Mouse (Mus musculus) embryonic facial prominence, embryonic 13.5 days (tissue): ENCODE measurements around the gene Me1. TPM values are rescaled to one million over a fixed set of nuclear protein-coding genes. Genes with fewer than 3 reads are reported as not detected.

ENCODE experiments used
- ATAC-seq: fragments of 200-750 bp; cut with Nextera tagmentation; 2 replicates; pipeline ENCODE4 v1.8.0; 2017; ENCODE audit warnings: low read depth; ENCODE audit not compliant: insufficient number of reproducible peaks, insufficient read depth, low FRiP score, low TSS enrichment
- H3K27ac ChIP-seq: fragments of 300-500 bp; sonication (generic); 2 replicates; pipeline ENCODE4 v1.5.1; 2015; ENCODE audit warnings: moderate library complexity, mild to moderate bottlenecking, inconsistent platforms
- H3K27me3 ChIP-seq: fragments of 300-500 bp; sonication (generic); 2 replicates; pipeline ENCODE4 v1.6.1; 2015; ENCODE audit warnings: mild to moderate bottlenecking, inconsistent platforms
- H3K36me3 ChIP-seq: fragments of 300-500 bp; sonication (generic); 2 replicates; pipeline ENCODE4 v1.6.1; 2015; ENCODE audit warnings: mild to moderate bottlenecking, inconsistent platforms
- H3K4me1 ChIP-seq: fragments of 300-500 bp; sonication (generic); 2 replicates; pipeline ENCODE4 v1.6.1; 2015; ENCODE audit warnings: inconsistent platforms
- H3K4me2 ChIP-seq: fragments of 300-500 bp; sonication (generic); 2 replicates; pipeline ENCODE4 v1.6.1; 2015; ENCODE audit warnings: moderate library complexity, mild to moderate bottlenecking, inconsistent platforms
- H3K4me3 ChIP-seq: fragments of 300-500 bp; sonication (generic); 2 replicates; pipeline ENCODE4 v1.5.1; 2015; ENCODE audit warnings: mild to moderate bottlenecking, inconsistent platforms
- H3K9ac ChIP-seq: fragments of 300-500 bp; sonication (generic); 2 replicates; pipeline ENCODE4 v1.6.1; 2015; ENCODE audit warnings: mild to moderate bottlenecking, inconsistent platforms
- H3K9me3 ChIP-seq: fragments of 300-500 bp; sonication (generic); 2 replicates; pipeline ENCODE4 v1.6.1; 2016; ENCODE audit warnings: inconsistent platforms
- WGBS: fragments of 180-500 bp; shearing (Covaris S2); methylation state at CpG from one replicate; pipeline ENCODE4 v1.1.7; 2015; ENCODE audit warnings: mixed read lengths; 5-methylcytosine and 5-hydroxymethylcytosine counted together
- polyA plus RNA-seq: library from polyadenylated mRNA; unstranded; fragments of >200 nt; fragmentation: Nextera tagmentation; extraction: Ambion mirVana; gene quantifications from 2 replicates; pipeline ENCODE4 v1.2.1, GENCODE M21; 2015

Gene Me1
- polyA plus RNA-seq, 1 experiment from 2014 or later = 20.3 TPM

DNA sequence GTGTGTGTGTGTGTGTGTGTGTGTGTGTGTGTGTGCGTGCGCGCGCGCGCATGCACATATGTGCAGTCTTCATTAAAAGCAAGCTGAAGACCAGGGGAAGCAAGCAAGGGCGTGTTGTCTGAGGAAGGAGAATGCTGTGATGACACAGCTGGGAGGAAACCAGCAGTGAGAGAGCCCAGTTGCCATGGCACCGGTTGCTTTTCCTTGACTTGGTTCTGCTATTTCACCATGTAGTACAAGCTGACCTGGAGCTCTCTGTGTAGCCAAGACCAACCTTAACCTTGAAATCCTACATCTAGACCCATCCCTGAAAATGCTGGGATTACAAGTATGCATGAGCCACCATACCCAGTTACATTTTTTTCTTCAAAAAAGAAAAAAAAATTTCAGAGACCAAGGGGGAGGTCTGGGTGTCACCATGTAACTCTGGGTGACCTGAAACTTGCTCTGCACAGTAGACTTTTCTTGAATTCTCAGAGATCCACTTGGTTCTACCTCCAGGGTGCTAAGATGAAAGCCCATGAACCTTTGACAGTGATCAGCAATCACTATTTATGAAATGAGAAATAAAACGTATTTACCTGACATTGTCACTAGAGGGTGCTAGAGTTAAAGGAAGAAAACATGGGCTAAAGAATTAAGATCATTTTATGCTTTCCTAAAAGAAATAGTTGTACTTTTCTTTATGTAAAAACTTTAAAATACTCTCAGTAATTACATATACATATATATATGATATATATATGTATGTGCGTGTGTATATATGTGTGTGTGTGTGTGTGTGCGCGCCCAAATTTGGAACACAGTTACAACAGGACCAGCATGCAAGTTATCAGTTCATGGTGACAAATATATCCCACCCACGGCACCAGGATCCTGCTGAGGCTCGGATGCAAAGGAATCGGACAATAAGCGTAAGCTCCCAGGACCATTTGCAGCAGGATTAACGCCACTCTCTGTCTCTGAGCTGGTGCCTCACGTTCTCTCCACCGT lies 102.8 kb downstream of the Me1 start:
- Histone ChIP-seq H3K9ac (no peak overlapping the region), H3K4me1 (no peaks in the 10 kb centered on the region), H3K27me3 (no peaks in the 10 kb centered on the region), H3K4me3 (no peak overlapping the region), H3K4me2 (no peak overlapping the region), H3K36me3 (no peaks in the 10 kb centered on the region), H3K9me3 (no peaks in the 10 kb centered on the region), H3K27ac (no peak overlapping the region)
- WGBS = 75% methylated on average over 19 of the region's 19 CpGs
- no peak for ATAC-seq

DNA sequence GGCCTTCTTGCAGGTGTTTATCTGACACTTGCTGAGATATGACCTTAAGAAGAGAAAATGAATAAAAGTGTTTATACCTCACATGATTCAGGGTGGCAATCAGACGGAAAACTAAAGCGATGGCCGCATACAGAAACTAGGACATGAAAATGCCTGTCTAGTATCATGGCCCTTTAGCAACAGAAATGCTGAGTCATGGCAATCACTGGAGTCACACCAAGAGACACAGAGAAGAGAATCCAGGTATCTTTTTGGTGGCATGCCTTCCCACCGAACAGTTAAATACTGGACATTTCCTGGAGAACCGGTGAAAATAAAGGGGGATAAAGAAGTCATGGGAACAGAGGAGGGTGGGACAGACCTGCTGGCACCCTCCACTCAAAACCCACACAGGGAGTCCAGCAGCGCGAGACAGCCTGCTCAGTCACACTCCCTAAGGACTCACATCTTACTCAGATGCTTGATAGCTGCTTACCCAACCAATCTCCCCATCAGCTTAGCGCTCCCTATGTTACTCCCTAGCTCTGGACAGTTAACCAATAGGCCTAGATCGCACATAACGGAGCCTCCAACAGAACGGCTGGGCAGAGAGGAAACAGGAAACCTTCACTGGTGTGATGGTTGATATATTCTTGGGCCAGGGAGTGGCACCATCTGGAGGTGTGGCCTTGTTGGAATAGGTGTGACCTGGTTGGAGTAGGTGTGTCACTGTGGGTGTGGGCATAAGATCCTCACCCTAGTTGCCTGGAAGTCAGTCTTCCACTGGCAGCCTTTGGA lies 108.5 kb downstream of the Me1 start:
- Histone ChIP-seq H3K9me3 (no peaks in the 10 kb centered on the region), H3K36me3 (no peaks in the 10 kb centered on the region), H3K4me1 (no peaks in the 10 kb centered on the region), H3K27me3 (no peaks in the 10 kb centered on the region), H3K4me3 (no peak overlapping the region), H3K27ac (no peak overlapping the region), H3K9ac (no peak overlapping the region), H3K4me2 (no peak overlapping the region)
- no peak for ATAC-seq
- 89% methylated on average over 11 of the region's 11 CpGs for WGBS

DNA sequence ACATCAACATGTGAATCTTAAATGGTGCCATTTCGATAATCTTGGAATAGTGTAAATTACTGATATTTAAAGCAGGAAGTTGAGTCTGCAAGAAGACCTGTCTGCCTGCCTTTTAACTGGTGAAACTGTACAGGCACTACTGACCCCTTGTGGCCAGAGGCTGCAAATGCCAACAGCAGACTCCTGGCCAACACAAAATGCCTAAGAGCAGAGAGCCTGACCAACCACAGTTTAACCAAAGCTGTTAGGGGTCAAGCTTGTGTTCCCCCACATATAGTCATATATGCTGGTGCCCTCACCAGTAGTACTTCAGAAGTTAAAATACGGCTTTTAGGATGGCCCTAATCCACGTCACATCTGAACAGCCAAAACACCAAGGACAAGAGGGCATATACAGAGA lies 112.0 kb downstream of the Me1 start:
- no peaks in the 10 kb centered on the region for H3K27me3 ChIP-seq
- H3K9ac ChIP-seq = no peak overlapping the region
- no peaks in the 10 kb centered on the region for H3K36me3 ChIP-seq
- H3K27ac ChIP-seq = no peak overlapping the region
- no peak overlapping the region for H3K4me2 ChIP-seq
- no peak for ATAC-seq
- no peaks in the 10 kb centered on the region for H3K9me3 ChIP-seq
- no peak overlapping the region for H3K4me3 ChIP-seq
- WGBS = 52% methylated on average over 3 of the region's 3 CpGs
- H3K4me1 ChIP-seq = no peaks in the 10 kb centered on the region

- no peaks in the 10 kb centered on the region for H3K9me3 ChIP-seq
- 87% methylated on average over 10 of the region's 10 CpGs for WGBS
- ATAC-seq = no peak
Measured at GRCm38 (mm10) chr9:86579657-86580056, 116.1 kb downstream of the Me1 start.

GRCm38 (mm10) chr9:86575178-86575577 lies 120.6 kb downstream of the Me1 start:
- WGBS = 75% methylated on average over 6 of the region's 6 CpGs
- Histone ChIP-seq H3K27ac (no peak overlapping the region), H3K36me3 (no peaks in the 10 kb centered on the region), H3K9me3 (no peaks in the 10 kb centered on the region), H3K27me3 (no peaks in the 10 kb centered on the region), H3K4me1 (peaks cover 19% of the 10 kb centered on the region), H3K9ac (no peak overlapping the region), H3K4me3 (no peak overlapping the region), H3K4me2 (no peak overlapping the region)
- ATAC-seq = no peak

More at GRCm38 (mm10) chr9:86579657-86580056, 116.1 kb downstream of the Me1 start:
- Histone ChIP-seq H3K4me1 (no peaks in the 10 kb centered on the region), H3K9ac (no peak overlapping the region), H3K4me2 (no peak overlapping the region), H3K4me3 (no peak overlapping the region), H3K27ac (no peak overlapping the region), H3K27me3 (no peaks in the 10 kb centered on the region), H3K36me3 (no peaks in the 10 kb centered on the region)

DNA sequence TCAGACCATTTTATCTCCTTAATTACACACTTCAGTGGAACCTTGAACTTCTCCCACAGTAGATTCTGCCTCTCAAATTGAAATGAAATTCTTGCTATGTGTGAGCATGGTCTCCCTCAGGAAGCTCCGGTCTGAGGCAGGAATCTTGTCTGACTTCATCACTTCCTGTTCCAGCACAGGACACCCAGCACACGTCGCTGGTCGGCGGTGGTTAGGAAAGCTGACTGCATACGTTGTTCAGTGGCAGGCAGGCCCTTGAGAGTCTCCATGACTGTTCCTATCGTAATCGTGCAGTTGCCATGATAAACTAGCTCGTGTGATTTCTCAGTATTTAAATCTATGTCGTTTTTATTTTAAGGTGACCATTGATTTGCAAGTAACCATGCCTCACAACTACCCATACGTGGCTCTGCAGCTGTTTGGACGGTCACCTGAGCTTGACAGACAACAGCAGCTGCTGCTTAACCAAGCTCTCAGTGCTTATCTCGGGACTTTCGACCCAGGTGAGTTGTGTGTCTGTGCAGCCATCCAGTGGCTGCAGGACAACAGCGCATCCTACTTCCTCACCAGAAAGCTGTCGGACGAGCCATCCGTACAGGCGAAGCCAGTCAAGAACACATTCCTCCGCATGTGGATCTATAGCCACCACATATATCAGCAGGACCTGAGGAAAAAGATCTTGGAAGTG lies 122.0 kb downstream of the Me1 start:
- Histone ChIP-seq H3K4me1 (peaks cover 20% of the 10 kb centered on the region), H3K4me3 (no peak overlapping the region), H3K9me3 (no peaks in the 10 kb centered on the region), H3K27ac (no peak overlapping the region), H3K36me3 (peaks cover 9% of the 10 kb centered on the region), H3K27me3 (no peaks in the 10 kb centered on the region), H3K4me2 (no peak overlapping the region), H3K9ac (no peak overlapping the region)
- 77% methylated on average over 20 of the region's 20 CpGs for whole genome bisulfite sequencing
- no peak for ATAC-seq

- WGBS = 10% methylated on average over 13 of the region's 13 CpGs
- peak overlapping the region; percentile 76 for H3K4me3 ChIP-seq
- H3K27ac ChIP-seq = no peak overlapping the region
- H3K36me3 ChIP-seq = peaks cover 11% of the 10 kb centered on the region
- no peak for ATAC-seq
- H3K9ac ChIP-seq = peak overlapping the region; percentile 69; the same call in 1 of the 2 replicates
- H3K27me3 ChIP-seq = no peaks in the 10 kb centered on the region
- H3K4me1 ChIP-seq = peaks cover 20% of the 10 kb centered on the region
- H3K9me3 ChIP-seq = no peaks in the 10 kb centered on the region
- H3K4me2 ChIP-seq = peak overlapping the region; percentile 99
Measured at GRCm38 (mm10) chr9:86572636-86573291, 123.0 kb downstream of the Me1 start.

- Histone ChIP-seq H3K36me3 (peaks cover 11% of the 10 kb centered on the region), H3K27me3 (no peaks in the 10 kb centered on the region), H3K27ac (no peak overlapping the region), H3K4me3 (peak overlapping the region; percentile 76), H3K9me3 (no peaks in the 10 kb centered on the region), H3K4me2 (peak overlapping the region; percentile 99), H3K9ac (peak overlapping the region; percentile 69), H3K4me1 (peaks cover 20% of the 10 kb centered on the region)
- peak; percentile 34; the same call in 1 of the 2 replicates for ATAC-seq
- WGBS = under 1% methylated on average over 25 of the region's 25 CpGs
Measured at GRCm38 (mm10) chr9:86572196-86572595, 123.6 kb downstream of the Me1 start.

DNA sequence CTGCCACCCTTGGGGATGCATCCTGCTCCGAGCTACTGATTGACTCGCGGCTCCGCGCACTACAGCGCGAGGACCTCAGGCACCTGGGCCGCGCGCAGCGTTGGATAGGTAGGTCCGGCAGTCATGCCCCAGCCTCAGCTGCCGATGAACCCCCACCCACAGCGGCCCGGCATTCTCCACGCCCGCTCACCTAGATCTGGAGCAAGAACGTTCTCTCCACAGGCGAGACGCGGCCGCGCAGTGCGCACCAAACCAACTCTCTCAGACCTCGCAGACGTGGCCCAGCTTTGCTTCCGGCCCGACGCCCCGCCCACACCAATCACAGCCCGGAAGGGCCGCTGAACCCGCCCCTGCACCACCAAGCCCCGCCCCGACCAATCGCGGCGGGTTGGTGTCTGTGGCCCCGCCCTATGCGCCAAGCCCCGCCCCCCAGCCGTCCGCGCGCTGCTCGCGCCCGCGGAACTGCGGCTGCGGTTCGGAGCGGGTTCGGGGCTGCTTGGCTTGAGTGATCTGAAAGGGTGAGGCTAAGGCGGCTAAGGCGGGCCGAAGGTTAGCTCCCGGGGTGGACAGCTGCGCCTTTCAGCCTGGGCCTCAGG lies 124.1 kb downstream of the Me1 start, which contains the start of the genes Pgm3 and Rwdd2a:
TSS of gene Pgm3 (minus strand) at position 303 of the 596 bp plus-strand sequence.
TSS of gene Rwdd2a (plus strand) at position 452 of the 596 bp plus-strand sequence.
- H3K27me3 ChIP-seq = no peaks in the 10 kb centered on the region
- peak within 1 kb of the TSS; percentile 76 for H3K4me3 ChIP-seq
- no peaks in the 10 kb centered on the region for H3K9me3 ChIP-seq
- H3K4me1 ChIP-seq = peaks cover 20% of the 10 kb centered on the region
- peak within 1 kb of the TSS; percentile 78 for H3K27ac ChIP-seq
- H3K4me2 ChIP-seq = peak within 1 kb of the TSS; percentile 99
- whole genome bisulfite sequencing = under 1% methylated on average over 59 of the region's 59 CpGs
- H3K9ac ChIP-seq = peak within 1 kb of the TSS; percentile 84
- peaks cover 16% of the 10 kb centered on the region for H3K36me3 ChIP-seq
- peak; percentile 98 for ATAC-seq

DNA sequence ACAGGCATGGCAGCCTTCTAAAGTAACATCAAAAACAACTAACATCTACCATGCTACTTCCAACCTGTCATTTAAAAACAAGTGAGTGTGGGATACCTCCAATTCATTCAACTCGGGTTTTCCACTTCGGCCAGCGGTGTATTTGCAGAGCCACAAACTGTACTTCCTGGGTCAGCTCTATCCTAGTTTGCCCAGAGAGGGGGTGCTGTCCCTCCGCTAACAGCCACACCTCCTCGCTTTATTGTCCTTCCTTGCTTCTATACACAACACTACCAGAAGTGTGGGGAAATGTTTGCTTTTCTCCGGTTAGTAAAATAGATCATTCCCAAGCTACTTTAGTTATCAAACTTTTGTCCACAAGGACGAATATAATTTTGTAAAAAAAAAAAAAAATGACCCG lies 124.8 kb downstream of the Me1 start:
- H3K9me3 ChIP-seq = no peaks in the 10 kb centered on the region
- H3K4me1 ChIP-seq = peaks cover 20% of the 10 kb centered on the region
- H3K4me2 ChIP-seq = peak overlapping the region; percentile 99
- 16% methylated on average over 8 of the region's 8 CpGs for WGBS
- H3K4me3 ChIP-seq = peak overlapping the region; percentile 76
- peak overlapping the region; percentile 84 for H3K9ac ChIP-seq
- no peaks in the 10 kb centered on the region for H3K27me3 ChIP-seq
- peaks cover 21% of the 10 kb centered on the region for H3K36me3 ChIP-seq
- no peak overlapping the region for H3K27ac ChIP-seq
- ATAC-seq = no peak
